Mouse (Mus musculus) liver, embryonic 14.5 days (tissue): ENCODE data around the gene Ago3. TPM values are rescaled to one million over a fixed set of nuclear protein-coding genes. Genes with fewer than 3 reads are reported as not detected.

Experiments
- ATAC-seq: fragments of 200-750 bp; cut with Nextera tagmentation; 2 replicates; pipeline ENCODE4 v1.8.0; 2017; ENCODE audit warnings: moderate number of reproducible peaks, mild to moderate bottlenecking, moderate library complexity; ENCODE audit not compliant: insufficient read depth
- DNase-seq, 3 experiments: peaks; one replicate each; pipeline ENCODE4 v3.0.0-alpha.2; 2012 to 2013; ENCODE audit warnings: low read depth in 3 of 3, low spot score in 3 of 3
- H3K27ac ChIP-seq: fragments of 300-500 bp; sonication (generic); 2 replicates; pipeline ENCODE4 v1.5.1; 2014; ENCODE audit warnings: moderate library complexity, mild to moderate bottlenecking, control low read depth, inconsistent platforms
- H3K27me3 ChIP-seq: fragments of 300-500 bp; sonication (generic); 2 replicates; pipeline ENCODE4 v1.6.1; 2014; ENCODE audit warnings: mild to moderate bottlenecking, low read length, moderate library complexity; ENCODE audit not compliant: control insufficient read depth, insufficient read depth
- H3K36me3 ChIP-seq: fragments of 300-500 bp; sonication (generic); replicated peaks from 2 replicates; pipeline ENCODE4 v1.6.1; 2014; ENCODE audit warnings: low read depth; ENCODE audit not compliant: control insufficient read depth, insufficient read depth
- H3K4me1 ChIP-seq, 2 experiments: fragments of 200-500 bp in 1 of 2; fragments of 300-500 bp in 1 of 2; sonication (generic) in 1 of 2; replicated peaks; 2 replicates each; pipeline ENCODE4 v1.6.1; 2012 to 2014; ENCODE audit warnings: antibody characterized with exemption in 1 of 2, inconsistent platforms in 1 of 2, low read length in 1 of 2; ENCODE audit not compliant: control insufficient read depth in 2 of 2, insufficient read depth in 2 of 2
- H3K4me2 ChIP-seq: fragments of 300-500 bp; sonication (generic); 2 replicates; pipeline ENCODE4 v1.6.1; 2014; ENCODE audit warnings: low read depth, mild to moderate bottlenecking, control low read depth, moderate library complexity
- H3K4me3 ChIP-seq, 2 experiments: fragments of 200-500 bp in 1 of 2; fragments of 300-500 bp in 1 of 2; sonication (generic) in 1 of 2; 2 replicates each; pipeline ENCODE4 v1.5.1; 2012 to 2014; ENCODE audit warnings: low read depth in 2 of 2, low read length in 2 of 2, mild to moderate bottlenecking in 2 of 2, control low read depth in 1 of 2, inconsistent platforms in 1 of 2, moderate library complexity in 1 of 2; ENCODE audit not compliant: insufficient read depth in 1 of 2
- H3K9ac ChIP-seq: fragments of 300-500 bp; sonication (generic); replicated peaks from 2 replicates; pipeline ENCODE4 v1.6.1; 2014; ENCODE audit warnings: mild to moderate bottlenecking, control low read depth, moderate library complexity
- H3K9me3 ChIP-seq: fragments of 300-500 bp; sonication (generic); 2 replicates; pipeline ENCODE4 v1.6.1; 2016; ENCODE audit warnings: low read length, mixed read lengths; ENCODE audit not compliant: control insufficient read depth
- CTCF ChIP-seq: IDR thresholded peaks from 2 replicates; pipeline ENCODE4 v1.5.1; 2016; ENCODE audit warnings: antibody characterized with exemption, low read depth, control low read depth
- EP300 ChIP-seq: IDR thresholded peaks from 2 replicates; pipeline ENCODE4 v1.6.1; 2016; ENCODE audit warnings: antibody characterized with exemption, low read depth
- WGBS: fragments of 180-500 bp; shearing (Covaris S2); extraction: QIAGEN DNeasy Blood & Tissue Kit; methylation state at CpG from one replicate; pipeline ENCODE4 v1.1.7; 2014; ENCODE audit not compliant: insufficient replicate concordance; 5-methylcytosine and 5-hydroxymethylcytosine counted together
- polyA plus RNA-seq, 2 experiments: library from polyadenylated mRNA; depleted of rRNA in 1 of 2; stranded (reverse) in 1 of 2; unstranded in 1 of 2; fragments of >200 nt; fragmentation: Nextera tagmentation in 1 of 2; extraction: Ambion mirVana in 1 of 2; gene quantifications; 2 replicates each; pipeline versions ENCODE4 v1.2.1 to v1.2.3; 2012 to 2014

Ago3 gene
- polyA plus RNA-seq, 2 experiments, result 1.1 to 4.3 TPM

GRCm38 (mm10) chr4:126315931-126316330 is 113.4 kb downstream of the Ago3 start:
- 63% methylated on average over 5 of the region's 5 CpGs for WGBS
- peaks cover 10% of the 10 kb centered on the region for H3K36me3 ChIP-seq
- H3K27ac ChIP-seq, result no peak overlapping the region
- peaks cover 4 to 6% of the 10 kb centered on the region in 2 experiments; a peak in 2 of 4 replicates for H3K4me1 ChIP-seq
- no peak overlapping the region for H3K4me2 ChIP-seq
- no peaks in the 10 kb centered on the region for H3K27me3 ChIP-seq
- TF ChIP-seq EP300 (no peak), CTCF (no peak)
- no peak overlapping the region for H3K4me3 ChIP-seq
- H3K9me3 ChIP-seq, result no peaks in the 10 kb centered on the region
- no peak overlapping the region for H3K9ac ChIP-seq
- ATAC-seq (no peak), DNase-seq (no peak)

- no peak overlapping the region for H3K4me3 ChIP-seq
- no peak overlapping the region for H3K27ac ChIP-seq
- DNase-seq (no peak), ATAC-seq (no peak)
- H3K27me3 ChIP-seq, result no peaks in the 10 kb centered on the region
- H3K4me1 ChIP-seq, result no peaks in the 10 kb centered on the region
- WGBS, result 70% methylated on average over 10 of the region's 10 CpGs
- H3K9me3 ChIP-seq, result no peaks in the 10 kb centered on the region
- TF ChIP-seq CTCF (no peak), EP300 (no peak)
- H3K4me2 ChIP-seq, result no peak overlapping the region
- peaks cover 10% of the 10 kb centered on the region for H3K36me3 ChIP-seq
- H3K9ac ChIP-seq, result no peak overlapping the region
Measured at GRCm38 (mm10) chr4:126314393-126314792, 115.0 kb downstream of the Ago3 start.

- no peak overlapping the region for H3K27ac ChIP-seq
- DNase-seq, result no peak
- H3K9me3 ChIP-seq, result no peaks in the 10 kb centered on the region
- whole genome bisulfite sequencing, result 47% methylated on average over 5 of the region's 5 CpGs
- H3K4me1 ChIP-seq, result no peaks in the 10 kb centered on the region
- H3K27me3 ChIP-seq, result no peaks in the 10 kb centered on the region
- no peak for TF ChIP-seq CTCF
- TF ChIP-seq EP300, result no peak
- ATAC-seq, result no peak
- no peak overlapping the region for H3K4me3 ChIP-seq
- H3K4me2 ChIP-seq, result no peak overlapping the region
- no peak overlapping the region for H3K9ac ChIP-seq
- H3K36me3 ChIP-seq, result peaks cover 10% of the 10 kb centered on the region
Measured at GRCm38 (mm10) chr4:126313202-126313601, 116.2 kb downstream of the Ago3 start.

GRCm38 (mm10) chr4:126311566-126312200 is 117.7 kb downstream of the Ago3 start:
- TF ChIP-seq CTCF (no peak), EP300 (no peak)
- ATAC-seq, result no peak
- WGBS, result 73% methylated on average over 16 of the region's 16 CpGs

GRCm38 (mm10) chr4:126310344-126310743 is 119.0 kb downstream of the Ago3 start:
- no peaks in the 10 kb centered on the region for H3K4me1 ChIP-seq
- WGBS, result 66% methylated on average over 7 of the region's 7 CpGs
- H3K36me3 ChIP-seq, result no peaks in the 10 kb centered on the region
- TF ChIP-seq EP300, result no peak
- no peak for TF ChIP-seq CTCF
- ATAC-seq (no peak), DNase-seq (no peak)
- no peaks in the 10 kb centered on the region; the same call in 1 of the 2 replicates for H3K9me3 ChIP-seq
- no peak overlapping the region for H3K4me2 ChIP-seq
- no peak overlapping the region for H3K4me3 ChIP-seq
- H3K9ac ChIP-seq, result no peak overlapping the region
- H3K27me3 ChIP-seq, result no peaks in the 10 kb centered on the region
- H3K27ac ChIP-seq, result no peak overlapping the region

More at GRCm38 (mm10) chr4:126311566-126312200, 117.7 kb downstream of the Ago3 start:
- no peak overlapping the region for H3K27ac ChIP-seq
- H3K4me1 ChIP-seq, result no peaks in the 10 kb centered on the region
- no peak overlapping the region for H3K4me2 ChIP-seq
- H3K9me3 ChIP-seq, result no peaks in the 10 kb centered on the region
- no peak for DNase-seq
- H3K27me3 ChIP-seq, result no peaks in the 10 kb centered on the region
- H3K4me3 ChIP-seq, result no peak overlapping the region
- 0 out of 2 replicates have a peak, but pooled peaks cover 3% of the 10 kb centered on the region for H3K36me3 ChIP-seq
- H3K9ac ChIP-seq, result no peak overlapping the region
